Mouse (Mus musculus) heart, adult 2 months (tissue): ENCODE data around the gene Slc9a9. TPM values are rescaled to one million over a fixed set of nuclear protein-coding genes. Genes with fewer than 3 reads are reported as not detected.

Experiments
- DNase-seq, 2 experiments: peaks; one replicate each; pipeline ENCODE4 v3.0.0; 2021
- H3K27ac ChIP-seq: fragments of 200-600 bp; 2 replicates; pipeline ENCODE4 v1.8.1; 2022
- H3K27me3 ChIP-seq: fragments of 200-500 bp; 2 replicates; pipeline ENCODE4 v1.6.1; 2012; ENCODE audit warnings: mild to moderate bottlenecking, low read length, inconsistent platforms, mixed read lengths; ENCODE audit not compliant: control insufficient read depth, insufficient read depth
- H3K36me3 ChIP-seq: fragments of 200-500 bp; 2 replicates; pipeline ENCODE4 v1.6.1; 2012; ENCODE audit warnings: low read length, inconsistent platforms; ENCODE audit not compliant: control insufficient read depth, insufficient read depth
- H3K4me1 ChIP-seq: fragments of 200-500 bp; 2 replicates; pipeline ENCODE4 v1.6.1; 2011; ENCODE audit warnings: low read length; ENCODE audit not compliant: control insufficient read depth, insufficient read depth
- H3K4me3 ChIP-seq: fragments of 200-600 bp; 2 replicates; pipeline ENCODE4 v1.8.1; 2022
- H3K79me2 ChIP-seq: fragments of 200-500 bp; replicated peaks from 2 replicates; pipeline ENCODE4 v1.6.1; 2012; ENCODE audit warnings: mild to moderate bottlenecking, inconsistent platforms, low read length, moderate library complexity, mixed read lengths; ENCODE audit not compliant: control insufficient read depth, insufficient read depth
- H3K9ac ChIP-seq: fragments of 200-500 bp; 2 replicates; pipeline ENCODE4 v1.6.1; 2012; ENCODE audit warnings: low read depth, mild to moderate bottlenecking, control low read depth, inconsistent platforms, low read length, mixed read lengths
- CTCF ChIP-seq: fragments of 200-600 bp; IDR thresholded peaks from 2 replicates; pipeline ENCODE4 v1.8.1; 2022; ENCODE audit warnings: antibody characterized with exemption, mild to moderate bottlenecking, moderate library complexity
- EP300 ChIP-seq: fragments of 200-500 bp; IDR thresholded peaks from 2 replicates; pipeline ENCODE4 v1.6.1; 2011; ENCODE audit warnings: low read depth, low read length, control low read depth; ENCODE audit not compliant: insufficient read depth
- POLR2A ChIP-seq: fragments of 200-500 bp; IDR thresholded peaks from 2 replicates; pipeline ENCODE4 v1.6.1; 2011; ENCODE audit warnings: mild to moderate bottlenecking, low read depth, low read length, control low read depth; ENCODE audit not compliant: insufficient read depth
- WGBS: fragments of 180-500 bp; shearing (Covaris S2); methylation state at CpG from one replicate; pipeline ENCODE4 v1.1.7; 2018; 5-methylcytosine and 5-hydroxymethylcytosine counted together
- intact Hi-C: fragments of 180-260 bp; cut with DNase I; formaldehyde crosslinking; loops from one replicate; pipeline ENCODE4 v1.15.1; 2025
- polyA plus RNA-seq: library from polyadenylated mRNA; depleted of rRNA; stranded (reverse); fragments of >200 nt; gene quantifications from 2 replicates; pipeline ENCODE4 v1.2.3, GENCODE M21; 2012
- total RNA-seq, 2 experiments: library from RNA; stranded (reverse); gene quantifications; 2 replicates each; pipeline ENCODE4 v1.2.3; 2021

Slc9a9 gene
- total and polyA plus RNA-seq, 3 experiments: 1.9 to 2.2 (median 2.0) TPM

DNA sequence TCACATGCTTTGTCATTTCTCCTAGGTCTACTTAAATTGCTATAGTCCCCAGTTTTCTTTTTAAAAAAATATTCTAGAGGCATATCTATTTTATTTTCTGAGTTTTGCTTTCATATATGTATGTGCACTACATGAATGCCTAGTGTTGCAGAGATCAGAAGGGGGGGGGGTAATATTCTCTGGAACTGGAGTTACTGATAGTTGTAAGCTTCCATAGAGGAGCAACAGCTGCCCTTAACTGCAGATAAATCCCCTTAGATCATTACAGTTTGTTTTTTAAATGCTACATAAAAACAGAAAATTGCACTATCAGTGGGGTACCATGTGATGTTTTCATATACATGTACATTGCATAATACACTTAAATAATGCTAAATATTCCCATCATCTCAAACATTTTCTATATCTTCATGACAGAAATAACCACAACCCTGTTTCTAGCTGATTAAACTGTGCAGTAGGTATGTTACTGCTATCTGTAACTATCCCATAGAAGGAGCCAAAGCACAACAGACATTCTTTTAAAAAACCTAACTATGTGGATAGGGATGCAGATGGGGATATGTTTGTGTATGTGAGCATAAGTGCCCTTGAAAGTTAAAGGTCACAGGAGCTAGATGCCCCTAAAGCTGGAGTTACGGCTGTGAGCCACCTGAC, 17.6 kb downstream of the Slc9a9 start:
- Histone ChIP-seq H3K4me3 (no peak overlapping the region), H3K36me3 (no peaks in the 10 kb centered on the region), H3K27ac (no peak overlapping the region), H3K9ac (no peak overlapping the region), H3K79me2 (no peaks in the 10 kb centered on the region), H3K4me1 (peaks cover under 1% of the 10 kb centered on the region), H3K27me3 (no peaks in the 10 kb centered on the region)
- WGBS: 97% methylated on average over 1 of the region's 1 CpGs
- TF ChIP-seq POLR2A (no peak), EP300 (no peak)
- intact Hi-C loops: no loop called here
- no peak for DNase-seq

DNA sequence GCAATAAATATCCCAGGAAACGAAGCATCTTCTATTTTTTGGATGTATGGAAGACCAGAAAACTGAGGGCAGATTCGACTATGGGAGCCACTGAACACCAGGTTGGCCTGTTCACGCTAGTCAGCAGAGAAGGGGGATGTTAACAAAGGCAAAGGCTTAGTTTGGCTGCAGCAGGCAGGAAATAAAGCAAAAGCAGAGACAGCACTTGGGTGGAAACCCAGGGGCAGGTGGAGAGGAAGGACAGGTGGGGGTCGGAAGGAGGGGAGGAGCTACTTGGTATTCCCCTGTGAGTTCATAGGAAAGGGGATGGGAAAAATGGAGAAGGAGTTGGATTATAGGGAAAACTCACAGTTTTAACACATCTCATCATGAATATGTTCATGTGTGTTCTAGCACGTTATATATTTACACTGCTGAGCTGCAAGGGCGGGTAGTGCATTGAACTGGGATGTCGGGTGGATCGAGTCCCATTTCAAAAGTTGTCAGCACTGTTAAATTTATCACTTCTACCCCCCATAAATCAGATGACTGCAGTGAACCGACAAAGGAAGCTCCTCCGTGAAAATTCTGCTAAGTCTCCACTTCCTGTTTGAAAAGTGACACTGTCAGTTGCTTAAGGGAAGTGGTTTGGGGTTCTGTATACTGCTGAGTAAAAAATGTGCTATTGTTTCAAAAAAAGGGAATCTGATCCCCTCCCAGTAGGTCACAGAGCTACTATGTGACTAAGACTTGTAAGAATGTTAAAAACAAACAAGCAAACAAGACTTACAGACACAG, 21.8 kb downstream of the Slc9a9 start:
- 27% methylated on average over 10 of the region's 10 CpGs for WGBS
- intact Hi-C loops: no loop called here
- Histone ChIP-seq H3K27me3 (no peaks in the 10 kb centered on the region), H3K36me3 (no peaks in the 10 kb centered on the region), H3K79me2 (no peaks in the 10 kb centered on the region), H3K27ac (peak overlapping the region; percentile 3; the same call in 1 of the 2 replicates), H3K4me1 (peaks cover 2% of the 10 kb centered on the region), H3K4me3 (no peak overlapping the region), H3K9ac (no peak overlapping the region)
- DNase-seq: peak in 1 of 2 experiments; percentile 24
- TF ChIP-seq CTCF (no peak), EP300 (no peak), POLR2A (no peak)

DNA sequence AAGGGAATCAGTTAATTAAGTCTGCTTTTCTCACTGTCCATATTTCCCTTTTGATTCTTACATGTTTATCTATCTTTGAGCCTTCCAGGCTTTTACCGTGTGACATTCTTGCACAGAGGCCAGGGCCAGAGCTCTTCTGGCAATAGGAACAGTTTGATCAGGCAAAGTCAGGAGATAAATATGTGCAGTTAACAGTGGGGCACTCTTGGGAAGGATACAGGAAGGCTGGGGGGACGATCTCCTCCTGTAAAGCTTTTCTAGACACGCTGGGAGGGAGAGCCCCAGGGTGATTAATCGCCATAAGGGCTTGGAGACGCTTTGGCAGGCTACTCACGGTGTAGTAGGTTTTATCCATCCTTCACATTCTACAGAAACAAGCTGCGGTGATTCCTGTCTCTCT, 22.4 kb downstream of the Slc9a9 start:
- TF ChIP-seq CTCF (no peak), EP300 (no peak), POLR2A (no peak)
- Histone ChIP-seq H3K79me2 (no peaks in the 10 kb centered on the region), H3K27ac (peak overlapping the region; percentile 8; the same call in 1 of the 2 replicates), H3K36me3 (no peaks in the 10 kb centered on the region), H3K27me3 (no peaks in the 10 kb centered on the region), H3K4me3 (no peak overlapping the region), H3K4me1 (peaks cover 2% of the 10 kb centered on the region), H3K9ac (no peak overlapping the region; the same call in 1 of the 2 replicates)
- WGBS: 4% methylated on average over 7 of the region's 7 CpGs
- peak in 1 of 2 experiments; percentile 8 for DNase-seq
- intact Hi-C loops: no loop called here

- 46% methylated on average over 4 of the region's 4 CpGs for WGBS
- no peaks in the 10 kb centered on the region for H3K79me2 ChIP-seq
- peaks cover 2% of the 10 kb centered on the region for H3K4me1 ChIP-seq
- DNase-seq: no peak
- intact Hi-C loops: no loop called here
- no peak overlapping the region for H3K9ac ChIP-seq
- H3K27ac ChIP-seq: no peak overlapping the region
- TF ChIP-seq EP300 (no peak), CTCF (no peak), POLR2A (no peak)
- no peaks in the 10 kb centered on the region for H3K36me3 ChIP-seq
- H3K27me3 ChIP-seq: no peaks in the 10 kb centered on the region
- no peak overlapping the region for H3K4me3 ChIP-seq
Measured at GRCm38 (mm10) chr9:94694243-94694642, 24.5 kb downstream of the Slc9a9 start.

DNA sequence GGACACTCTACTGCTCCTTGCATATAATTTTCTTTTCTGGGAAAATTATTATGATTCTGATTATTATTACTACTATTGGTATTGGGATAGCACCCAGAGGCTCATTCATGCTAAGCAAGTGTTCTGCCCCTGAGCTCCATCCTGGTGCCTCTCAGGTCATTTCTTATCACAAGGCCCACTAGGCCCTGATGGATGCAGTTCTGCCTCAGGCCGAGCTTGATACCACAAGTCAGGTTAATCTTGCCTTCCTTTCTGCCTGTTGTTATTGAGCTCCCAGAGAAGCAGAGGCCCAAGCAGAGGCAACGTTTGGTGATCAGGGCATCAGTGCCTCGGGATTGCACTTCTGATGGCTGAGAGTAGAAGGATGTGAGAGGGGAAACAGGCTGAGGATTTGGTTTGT, 25.3 kb downstream of the Slc9a9 start:
- Histone ChIP-seq H3K36me3 (no peaks in the 10 kb centered on the region), H3K27ac (no peak overlapping the region), H3K79me2 (no peaks in the 10 kb centered on the region), H3K4me3 (no peak overlapping the region), H3K27me3 (no peaks in the 10 kb centered on the region), H3K9ac (no peak overlapping the region), H3K4me1 (peaks cover 2% of the 10 kb centered on the region)
- 81% methylated on average over 3 of the region's 3 CpGs for WGBS
- intact Hi-C loops: no loop called here
- no peak for DNase-seq
- TF ChIP-seq EP300 (no peak), CTCF (no peak), POLR2A (no peak)

- Histone ChIP-seq H3K27ac (no peak overlapping the region), H3K79me2 (no peaks in the 10 kb centered on the region), H3K9ac (no peak overlapping the region), H3K36me3 (no peaks in the 10 kb centered on the region), H3K4me1 (peaks cover 2% of the 10 kb centered on the region), H3K27me3 (no peaks in the 10 kb centered on the region), H3K4me3 (no peak overlapping the region)
- DNase-seq: peak in 1 of 2 experiments; percentile 57
- WGBS: 81% methylated on average over 9 of the region's 9 CpGs
- TF ChIP-seq POLR2A (no peak), EP300 (no peak), CTCF (no peak)
- intact Hi-C loops: no loop called here
Measured at GRCm38 (mm10) chr9:94696539-94697079, 26.9 kb downstream of the Slc9a9 start.
